ENCODE assay signal across 15 mouse cellular contexts in genomic region chr7:79986717-79987116, GRCm38 (mm10).
"Had no signal": no experiment of that assay in that cellular context is flagged by ENCODE, and none has a peak within 500 bp of the region (broad histone marks: within the 10 kb centered on the region; RNA-seq: fewer than 3 reads in every experiment).

No protein-coding gene starts in this region.

- H3K4me3 ChIP-seq: liver, embryonic 13.5 days had no signal

- H3K4me2 ChIP-seq: liver, embryonic 13.5 days; midbrain, embryonic 11.5 days had no signal

- H3K36me3 ChIP-seq: liver, embryonic 13.5 days had no signal

- H3K9me3 ChIP-seq: liver, embryonic 13.5 days had no signal

- ATAC-seq: intestine, embryonic 16.5 days; midbrain, embryonic 16.5 days had no signal

- H3K9ac ChIP-seq: liver, embryonic 13.5 days had no signal

- H3K27me3 ChIP-seq: liver, embryonic 13.5 days had no signal

- DNase-seq: kidney, adult 18-20 months; kidney, adult 9 months; kidney, postnatal 14 days; kidney, postnatal 4 days; left cerebral cortex, postnatal 4 days; liver, embryonic 13.5 days; lung, adult 2 months; lung, postnatal 14 days; lung, postnatal 4 days; retina, postnatal 1 day; thymus, adult 18-20 months; thymus, postnatal 4 days had no signal

- H3K4me1 ChIP-seq: liver, embryonic 13.5 days had no signal

- H3K27ac ChIP-seq: liver, embryonic 13.5 days had no signal
